Mouse (Mus musculus): ENCODE results near the gene Mon2.

The Mon2 gene

GRCm38 (mm10) chr10:122964241-122964636, 112.1 kb downstream of the Mon2 start:
- DNase-seq (ENCODE audit: low read depth, low spot score): no peak

GRCm38 (mm10) chr10:122963463-122964240, 112.7 kb downstream of the Mon2 start:
- DNase-seq (ENCODE audit: low read depth, low spot score): no peak

DNA sequence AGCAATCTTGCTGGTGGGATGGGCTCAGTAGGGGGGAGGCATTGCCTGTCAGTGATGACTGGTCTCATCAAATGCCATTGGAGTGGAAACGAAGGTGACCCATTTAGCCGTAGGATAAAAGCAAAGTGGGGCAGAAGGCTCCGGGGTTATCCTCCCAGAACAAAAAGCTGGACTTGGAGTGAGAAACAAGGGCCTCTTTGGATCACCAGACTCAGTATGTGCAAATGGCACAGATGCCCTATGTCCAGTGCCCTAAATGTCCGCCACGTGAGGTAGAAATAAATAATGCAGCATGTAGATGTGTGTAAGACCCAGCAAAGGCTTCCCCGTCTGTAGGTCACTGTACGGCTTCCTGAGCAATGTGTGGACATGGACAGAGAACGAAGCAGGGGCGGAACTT, 113.7 kb downstream of the Mon2 start:
- DNase-seq (ENCODE audit: low read depth, low spot score): no peak

GRCm38 (mm10) chr10:122961494-122961893, 114.8 kb downstream of the Mon2 start:
- no peak for DNase-seq (ENCODE audit: low read depth, low spot score)

- DNase-seq (ENCODE audit: low read depth, low spot score): no peak
Measured at GRCm38 (mm10) chr10:122960738-122961137, 115.6 kb downstream of the Mon2 start.

- DNase-seq (ENCODE audit: low read depth, low spot score): no peak
Measured at GRCm38 (mm10) chr10:122960216-122960615, 116.1 kb downstream of the Mon2 start.

GRCm38 (mm10) chr10:122958699-122959098, 117.6 kb downstream of the Mon2 start:
- no peak for DNase-seq (ENCODE audit: low read depth, low spot score)

DNA sequence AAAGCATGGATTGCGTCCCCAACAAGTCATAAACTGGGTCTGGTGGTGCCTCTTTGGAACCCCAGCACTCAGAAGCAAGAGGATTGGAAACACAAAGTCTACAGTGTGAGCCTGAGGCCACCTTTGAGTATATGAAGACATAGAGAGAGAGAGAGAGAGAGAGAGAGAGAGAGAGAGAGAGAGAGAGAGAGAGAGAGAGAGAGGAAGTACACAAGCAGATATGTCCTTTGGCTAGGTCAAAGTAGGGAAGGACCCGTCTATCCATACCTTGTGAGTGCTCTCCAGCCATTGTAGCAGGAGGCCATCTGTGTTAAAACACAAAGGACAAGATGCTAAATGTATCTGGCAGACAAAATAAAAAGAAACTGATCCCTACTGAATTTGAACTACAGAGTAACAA, 118.4 kb downstream of the Mon2 start:
- DNase-seq (ENCODE audit: low read depth, low spot score): no peak

GRCm38 (mm10) chr10:122953576-122953975, 122.7 kb downstream of the Mon2 start:
- DNase-seq (ENCODE audit: low read depth, low spot score): no peak

DNA sequence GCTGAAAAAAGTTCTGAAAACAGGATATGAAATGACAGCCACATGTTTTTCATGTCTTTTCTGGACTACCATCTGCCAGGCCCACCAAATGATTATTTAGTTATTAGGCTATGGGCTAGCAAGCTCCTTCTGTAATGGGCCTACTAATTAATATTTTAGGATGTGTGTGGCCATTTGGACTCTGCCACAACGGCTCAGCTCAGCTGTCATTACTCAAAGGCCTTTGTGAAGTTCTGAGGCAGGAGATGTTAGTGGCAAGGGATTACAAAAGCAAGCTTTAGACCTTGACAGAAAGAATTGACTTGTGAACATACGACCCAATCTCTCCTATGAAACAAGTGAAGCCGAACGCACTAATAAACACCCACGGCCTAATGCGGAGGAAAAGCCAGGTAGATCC, 125.3 kb downstream of the Mon2 start:
- DNase-seq (ENCODE audit: low read depth, low spot score): no peak

DNA sequence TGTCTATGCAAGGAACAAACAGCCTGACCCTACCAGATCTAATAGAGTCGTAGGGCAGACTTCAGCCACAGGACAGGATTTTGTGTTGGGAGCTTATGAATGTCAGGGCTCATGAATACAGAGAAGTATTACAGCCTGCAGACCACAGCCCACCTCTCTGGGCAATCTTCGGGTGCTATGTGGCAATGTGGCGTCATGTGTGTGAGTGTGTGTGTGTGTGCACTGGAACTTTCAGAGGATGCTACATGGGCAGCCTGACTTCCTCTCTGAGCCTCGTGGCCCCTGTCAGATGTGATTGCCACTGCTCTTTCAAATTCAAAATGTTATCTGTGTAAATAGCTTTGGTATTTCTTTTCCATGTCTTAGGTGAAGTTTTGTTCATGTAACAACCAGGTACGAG, 131.4 kb downstream of the Mon2 start:
- no peak for DNase-seq (ENCODE audit: low read depth, low spot score)

DNA sequence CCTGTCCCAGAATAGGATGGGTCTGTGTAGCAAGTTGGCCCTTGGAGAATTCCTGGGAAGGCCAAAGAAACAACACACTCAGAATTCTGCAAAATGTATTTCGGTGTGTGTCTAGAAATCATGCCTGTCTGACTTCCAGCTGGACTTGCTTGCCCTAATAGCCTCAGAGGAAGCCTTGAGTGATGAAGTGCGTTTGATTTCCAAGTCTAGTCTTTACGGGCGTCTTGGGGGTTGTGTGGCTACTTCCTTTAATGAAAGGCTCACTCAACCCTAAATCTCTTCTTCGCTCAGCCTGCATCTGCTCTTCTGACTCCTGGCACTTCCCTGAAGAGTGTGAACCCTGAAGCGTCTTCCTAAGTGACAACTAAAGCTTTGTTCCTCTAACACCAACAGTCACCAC, 132.5 kb downstream of the Mon2 start:
- DNase-seq (ENCODE audit: low read depth, low spot score): no peak

DNA sequence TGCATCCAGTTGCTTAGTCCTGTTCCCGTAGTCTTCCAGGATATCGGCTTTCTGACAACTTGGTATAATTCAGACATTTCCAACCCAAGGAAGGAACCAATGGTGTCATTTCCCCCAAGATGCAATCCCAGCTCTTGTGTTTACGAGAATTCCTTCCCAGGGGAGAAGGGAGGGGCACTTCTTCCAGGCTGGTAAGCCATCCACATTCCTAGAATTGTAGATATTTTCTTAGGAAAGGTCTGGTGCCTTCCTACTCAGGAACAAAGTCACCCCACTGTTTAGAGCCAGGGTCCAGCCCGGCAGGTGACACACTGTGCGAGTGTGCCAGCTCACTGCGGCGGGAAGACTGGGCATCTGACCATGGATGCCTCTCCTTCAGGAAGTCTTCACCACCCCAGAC, 133.5 kb downstream of the Mon2 start:
- DNase-seq (ENCODE audit: low read depth, low spot score): no peak

Data from embryo, embryonic 11.5 days (tissue).